Mouse (Mus musculus): ENCODE data around the gene Ptn. TPM values are rescaled to one million over a fixed set of nuclear protein-coding genes. Genes with fewer than 3 reads are reported as not detected.

The Ptn gene
- polyA plus RNA-seq (2016; fragmentation: Nextera tagmentation; extraction: Ambion mirVana) = 232 and 295 TPM in 2 replicates

GRCm38 (mm10) chr6:36809747-36810285 lies at the start of gene Ptn:
TSS of gene Ptn (minus strand) at chr6:36810220.
- DNase-seq (ENCODE audit: low spot score) = peak; percentile 77
- H3K27ac ChIP-seq = peak within 1 kb of the TSS; percentile 93
- under 1% methylated on average over 15 of the region's 15 CpGs for WGBS
- peak within 1 kb of the TSS; percentile 72 for H3K4me3 ChIP-seq
- peaks cover 21% of the 10 kb centered on the region for H3K36me3 ChIP-seq
- peaks cover 12% of the 10 kb centered on the region for H3K27me3 ChIP-seq (ENCODE audit: insufficient read depth, poor library complexity, severe bottlenecking)
- H3K9me3 ChIP-seq = no peaks in the 10 kb centered on the region
- peaks cover 50% of the 10 kb centered on the region for H3K4me1 ChIP-seq (replicated peaks)

DNA sequence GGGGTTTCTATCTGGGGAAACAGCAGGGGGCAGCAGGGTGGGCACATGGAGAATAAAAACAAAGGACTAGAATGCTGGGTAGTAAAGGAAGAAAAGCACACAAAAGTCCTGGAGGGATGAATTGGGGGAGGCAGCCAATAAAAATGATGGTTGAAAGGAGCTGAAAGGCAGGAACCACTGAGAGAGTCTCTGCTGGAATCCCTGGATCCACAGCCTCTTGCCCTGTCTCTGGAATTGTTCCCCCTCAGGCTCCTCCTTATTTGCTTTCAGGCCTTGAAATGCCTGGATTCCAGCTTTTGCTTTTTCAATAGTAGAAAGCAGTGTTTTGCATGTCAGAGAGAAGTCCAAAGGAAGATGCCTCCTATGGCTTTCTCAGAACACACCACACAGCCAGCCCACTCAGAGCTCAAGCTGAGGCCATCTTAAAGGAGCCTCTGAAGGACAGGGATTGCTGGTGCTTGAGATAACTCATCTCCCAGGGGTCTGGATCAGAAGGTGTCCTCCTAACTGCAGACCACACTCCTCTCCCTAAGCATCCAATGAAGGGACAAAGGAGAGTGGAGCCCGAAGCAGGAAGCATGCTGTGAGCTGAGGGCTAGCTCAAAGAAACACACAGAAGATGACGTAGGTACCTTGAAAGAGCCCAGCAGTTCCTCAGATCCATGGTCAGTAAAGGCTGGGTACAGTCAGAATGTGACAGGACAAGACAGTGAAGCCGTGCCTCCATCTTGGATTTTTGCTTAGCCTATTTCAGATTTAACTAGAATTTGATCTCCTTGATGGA lies 48.4 kb upstream of the Ptn start:
- WGBS = 23% methylated on average over 3 of the region's 3 CpGs
- peaks cover 30% of the 10 kb centered on the region for H3K4me1 ChIP-seq (replicated peaks)
- H3K27ac ChIP-seq = peak overlapping the region; percentile 88
- H3K9me3 ChIP-seq = no peaks in the 10 kb centered on the region
- peak; percentile 61 for DNase-seq (ENCODE audit: low spot score)
- H3K4me3 ChIP-seq = no peak overlapping the region
- no peaks in the 10 kb centered on the region for H3K36me3 ChIP-seq
- H3K27me3 ChIP-seq (ENCODE audit: insufficient read depth, poor library complexity, severe bottlenecking) = no peaks in the 10 kb centered on the region

GRCm38 (mm10) chr6:36857627-36858257 lies 47.7 kb upstream of the Ptn start:
- H3K4me1 ChIP-seq (replicated peaks) = peaks cover 30% of the 10 kb centered on the region
- H3K27ac ChIP-seq = peak overlapping the region; percentile 88
- no peaks in the 10 kb centered on the region for H3K27me3 ChIP-seq (ENCODE audit: insufficient read depth, poor library complexity, severe bottlenecking)
- no peak overlapping the region for H3K4me3 ChIP-seq
- DNase-seq (ENCODE audit: low spot score) = peak; percentile 68
- WGBS = 22% methylated on average over 6 of the region's 6 CpGs
- H3K9me3 ChIP-seq = no peaks in the 10 kb centered on the region
- no peaks in the 10 kb centered on the region for H3K36me3 ChIP-seq

GRCm38 (mm10) chr6:36850422-36851129 lies 40.6 kb upstream of the Ptn start:
- no peak for DNase-seq (ENCODE audit: low spot score)
- Histone ChIP-seq H3K27me3 (ENCODE audit: insufficient read depth, poor library complexity, severe bottlenecking) (no peaks in the 10 kb centered on the region), H3K36me3 (no peaks in the 10 kb centered on the region), H3K4me3 (no peak overlapping the region), H3K27ac (0 out of 2 replicates have a peak overlapping the region, but pooled peaks have one; percentile 16), H3K4me1 (replicated peaks) (peaks cover 4% of the 10 kb centered on the region), H3K9me3 (no peaks in the 10 kb centered on the region)
- WGBS = 86% methylated on average over 7 of the region's 7 CpGs

DNA sequence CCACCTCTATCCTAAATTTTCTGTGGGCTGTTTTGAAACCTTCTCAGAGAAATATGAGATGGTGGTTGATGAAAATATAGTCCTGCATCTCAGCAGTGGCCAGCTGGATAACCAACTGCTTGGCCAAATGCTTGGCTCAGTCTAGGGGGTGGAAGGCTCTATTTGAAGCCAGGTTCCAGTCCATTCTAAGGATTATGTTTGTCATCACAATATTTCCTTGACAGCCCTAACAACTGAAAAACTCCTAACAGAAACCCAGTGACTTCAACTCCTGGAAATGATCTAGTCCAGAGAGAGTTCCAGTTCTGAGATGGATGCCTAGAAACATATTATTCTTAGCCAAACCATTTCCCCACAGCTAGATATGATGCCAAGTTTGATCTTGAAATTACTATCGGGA lies 35.3 kb upstream of the Ptn start:
- WGBS = 79% methylated on average over 1 of the region's 1 CpGs

GRCm38 (mm10) chr6:36844258-36844657 lies 34.2 kb upstream of the Ptn start:
- Histone ChIP-seq H3K4me3 (no peak overlapping the region), H3K9me3 (no peaks in the 10 kb centered on the region), H3K4me1 (replicated peaks) (peaks cover 11% of the 10 kb centered on the region), H3K27me3 (ENCODE audit: insufficient read depth, poor library complexity, severe bottlenecking) (no peaks in the 10 kb centered on the region), H3K27ac (no peak overlapping the region), H3K36me3 (no peaks in the 10 kb centered on the region)
- 69% methylated on average over 6 of the region's 6 CpGs for WGBS
- no peak for DNase-seq (ENCODE audit: low spot score)

More for the DNA sequence above, 35.3 kb upstream of the Ptn start:
- no peaks in the 10 kb centered on the region for H3K27me3 ChIP-seq (ENCODE audit: insufficient read depth, poor library complexity, severe bottlenecking)
- H3K36me3 ChIP-seq = no peaks in the 10 kb centered on the region
- no peak for DNase-seq (ENCODE audit: low spot score)
- no peaks in the 10 kb centered on the region for H3K9me3 ChIP-seq
- H3K4me1 ChIP-seq (replicated peaks) = peaks cover 11% of the 10 kb centered on the region
- no peak overlapping the region for H3K27ac ChIP-seq
- H3K4me3 ChIP-seq = no peak overlapping the region

DNA sequence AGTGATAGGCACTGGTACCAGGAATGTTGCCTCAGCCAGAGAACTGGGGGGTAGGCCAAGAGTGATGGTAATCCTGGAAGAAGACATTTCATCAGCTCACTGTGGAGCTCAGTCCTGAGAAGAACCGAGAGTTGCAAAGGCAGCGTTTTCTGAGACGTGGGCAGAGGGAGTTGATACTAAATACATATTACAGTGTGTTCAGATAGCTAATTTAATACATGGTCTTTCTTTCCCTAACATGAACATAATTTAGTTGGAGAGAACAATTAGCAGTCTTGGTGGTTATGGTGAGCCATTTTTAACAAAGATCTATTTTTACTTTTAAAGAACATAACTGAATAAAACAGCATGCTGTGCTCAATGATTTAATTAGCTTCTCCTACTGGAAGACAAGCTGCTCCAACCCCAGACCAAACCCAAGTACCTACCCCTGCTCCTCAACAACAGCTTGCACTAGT lies 33.0 kb upstream of the Ptn start:
- Histone ChIP-seq H3K27me3 (ENCODE audit: insufficient read depth, poor library complexity, severe bottlenecking) (no peaks in the 10 kb centered on the region), H3K27ac (0 out of 2 replicates have a peak overlapping the region, but pooled peaks have one; percentile 62), H3K36me3 (no peaks in the 10 kb centered on the region), H3K4me3 (no peak overlapping the region), H3K4me1 (replicated peaks) (peaks cover 11% of the 10 kb centered on the region), H3K9me3 (no peaks in the 10 kb centered on the region)
- no peak for DNase-seq (ENCODE audit: low spot score)
- WGBS = 63% methylated on average over 3 of the region's 3 CpGs

- peaks cover 11% of the 10 kb centered on the region for H3K4me1 ChIP-seq (replicated peaks)
- no peaks in the 10 kb centered on the region for H3K27me3 ChIP-seq (ENCODE audit: insufficient read depth, poor library complexity, severe bottlenecking)
- H3K9me3 ChIP-seq = no peaks in the 10 kb centered on the region
- H3K4me3 ChIP-seq = no peak overlapping the region
- H3K36me3 ChIP-seq = no peaks in the 10 kb centered on the region
- H3K27ac ChIP-seq = no peak overlapping the region
- 74% methylated on average over 5 of the region's 5 CpGs for WGBS
- no peak for DNase-seq (ENCODE audit: low spot score)
These were observed 32.3 kb upstream of the Ptn start for GRCm38 (mm10) chr6:36842101-36842922.

- Histone ChIP-seq H3K4me3 (no peak overlapping the region), H3K9me3 (no peaks in the 10 kb centered on the region), H3K4me1 (replicated peaks) (peaks cover 13% of the 10 kb centered on the region), H3K27me3 (ENCODE audit: insufficient read depth, poor library complexity, severe bottlenecking) (no peaks in the 10 kb centered on the region), H3K36me3 (no peaks in the 10 kb centered on the region), H3K27ac (no peak overlapping the region)
- no peak for DNase-seq (ENCODE audit: low spot score)
- WGBS = 66% methylated on average over 3 of the region's 3 CpGs
These were observed 31.7 kb upstream of the Ptn start for GRCm38 (mm10) chr6:36841701-36842100.

DNA sequence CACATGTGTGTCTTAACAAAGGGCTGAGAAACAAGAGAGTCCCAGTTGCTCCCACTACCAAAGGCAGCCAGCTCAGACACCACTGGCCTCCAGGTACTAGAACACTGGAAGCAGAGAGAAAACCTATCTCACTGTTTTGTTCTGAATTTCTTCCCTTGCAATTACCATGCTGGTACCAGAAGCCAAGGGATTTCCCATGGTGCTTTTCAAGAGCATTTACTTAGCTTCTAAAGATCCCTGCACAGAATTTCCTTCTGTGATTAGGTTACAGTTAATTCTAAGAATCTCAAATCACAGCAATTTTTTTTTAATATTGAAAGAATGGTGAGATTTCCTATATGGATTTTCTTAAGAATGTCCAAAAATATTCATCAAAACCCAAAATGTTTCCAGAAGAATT lies 31.2 kb upstream of the Ptn start:
- H3K27ac ChIP-seq = no peak overlapping the region
- H3K4me1 ChIP-seq (replicated peaks) = peaks cover 13% of the 10 kb centered on the region

GRCm38 (mm10) chr6:36838747-36839146 lies 28.7 kb upstream of the Ptn start:
- WGBS = 98% methylated on average over 1 of the region's 1 CpGs
- Histone ChIP-seq H3K27ac (no peak overlapping the region), H3K4me3 (no peak overlapping the region), H3K9me3 (no peaks in the 10 kb centered on the region), H3K27me3 (ENCODE audit: insufficient read depth, poor library complexity, severe bottlenecking) (no peaks in the 10 kb centered on the region), H3K36me3 (no peaks in the 10 kb centered on the region), H3K4me1 (replicated peaks) (peaks cover 13% of the 10 kb centered on the region)
- DNase-seq (ENCODE audit: low spot score) = no peak

More for the DNA sequence above, 31.2 kb upstream of the Ptn start:
- no peaks in the 10 kb centered on the region for H3K27me3 ChIP-seq (ENCODE audit: insufficient read depth, poor library complexity, severe bottlenecking)
- no peak overlapping the region for H3K4me3 ChIP-seq
- H3K9me3 ChIP-seq = no peaks in the 10 kb centered on the region
- H3K36me3 ChIP-seq = no peaks in the 10 kb centered on the region
- no peak for DNase-seq (ENCODE audit: low spot score)

DNA sequence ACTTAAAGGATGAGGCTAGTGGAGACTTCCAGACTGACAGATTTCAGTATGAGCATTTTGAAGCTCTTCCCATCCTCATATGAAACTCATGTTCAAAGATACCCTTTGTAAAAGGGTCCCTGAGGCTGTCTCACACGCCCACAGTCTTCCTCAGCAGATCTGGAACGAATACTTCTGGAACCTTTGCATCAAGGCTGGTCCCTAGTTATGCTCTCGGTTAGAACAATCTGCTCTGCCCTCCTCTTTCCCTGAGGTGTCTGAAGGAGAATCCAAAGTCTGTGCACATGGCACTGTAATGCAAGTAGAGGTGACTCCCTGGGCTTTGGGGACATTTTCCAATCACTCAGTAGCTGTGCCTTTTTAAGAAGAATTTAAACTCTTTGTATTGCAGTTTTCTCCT lies 25.3 kb upstream of the Ptn start:
- Histone ChIP-seq H3K36me3 (no peaks in the 10 kb centered on the region), H3K4me3 (no peak overlapping the region), H3K9me3 (no peaks in the 10 kb centered on the region), H3K27ac (no peak overlapping the region), H3K27me3 (ENCODE audit: insufficient read depth, poor library complexity, severe bottlenecking) (no peaks in the 10 kb centered on the region), H3K4me1 (replicated peaks) (peaks cover 7% of the 10 kb centered on the region)
- no peak for DNase-seq (ENCODE audit: low spot score)
- WGBS = 76% methylated on average over 3 of the region's 3 CpGs

All from hindbrain, embryonic 10.5 days (tissue).